Mouse (Mus musculus) hindbrain, embryonic 16.5 days (tissue): ENCODE measurements at regions not wholly inside any gene's neighbourhood (a gene's known extent, or its start where the extent isn't known, plus 50 kb on each side); places are given as distances from the start of the nearest gene placed in this dataset.

Experiments used
- ATAC-seq: fragments of 200-750 bp; cut with Nextera tagmentation; 2 replicates; pipeline ENCODE4 v1.8.0; 2017; ENCODE audit warnings: moderate TSS enrichment, moderate library complexity
- H3K27ac ChIP-seq: fragments of 300-500 bp; sonication (generic); 2 replicates; pipeline ENCODE4 v1.5.1; 2014; ENCODE audit warnings: low read depth, mild to moderate bottlenecking, control low read depth, low read length, moderate library complexity
- H3K27me3 ChIP-seq: fragments of 300-500 bp; sonication (generic); replicated peaks from 2 replicates; pipeline ENCODE4 v1.6.1; 2014; ENCODE audit warnings: low read length; ENCODE audit not compliant: control insufficient read depth, insufficient read depth
- H3K36me3 ChIP-seq: fragments of 300-500 bp; sonication (generic); 2 replicates; pipeline ENCODE4 v1.6.1; 2014; ENCODE audit warnings: mild to moderate bottlenecking, low read length, moderate library complexity, mixed read lengths; ENCODE audit not compliant: control insufficient read depth, insufficient read depth
- H3K4me1 ChIP-seq: fragments of 300-500 bp; sonication (generic); 2 replicates; pipeline ENCODE4 v1.6.1; 2014; ENCODE audit warnings: low read depth, low read length; ENCODE audit not compliant: control insufficient read depth, insufficient read depth
- H3K4me2 ChIP-seq: fragments of 300-500 bp; sonication (generic); 2 replicates; pipeline ENCODE4 v1.6.1; 2014; ENCODE audit warnings: mild to moderate bottlenecking, low read length, control low read depth, moderate library complexity
- H3K4me3 ChIP-seq: fragments of 300-500 bp; sonication (generic); 2 replicates; pipeline ENCODE4 v1.5.1; 2014; ENCODE audit warnings: mild to moderate bottlenecking, low read length, control low read depth, moderate library complexity
- H3K9ac ChIP-seq: fragments of 300-500 bp; sonication (generic); 2 replicates; pipeline ENCODE4 v1.6.1; 2014; ENCODE audit warnings: low read depth, mild to moderate bottlenecking, control low read depth, low read length, moderate library complexity
- H3K9me3 ChIP-seq: fragments of 300-500 bp; sonication (generic); 2 replicates; pipeline ENCODE4 v1.6.1; 2014; ENCODE audit warnings: mild to moderate bottlenecking, low read length, moderate library complexity; ENCODE audit not compliant: control insufficient read depth
- WGBS: fragments of 180-500 bp; shearing (Covaris S2); extraction: QIAGEN DNeasy Blood & Tissue Kit; methylation state at CpG from one replicate; pipeline ENCODE4 v1.1.7; 2014; 5-methylcytosine and 5-hydroxymethylcytosine counted together

- Histone ChIP-seq H3K36me3 (no peaks in the 10 kb centered on the region), H3K27ac (no peak overlapping the region), H3K9me3 (no peaks in the 10 kb centered on the region), H3K27me3 (no peaks in the 10 kb centered on the region), H3K4me2 (no peak overlapping the region), H3K4me1 (no peaks in the 10 kb centered on the region), H3K9ac (no peak overlapping the region), H3K4me3 (no peak overlapping the region)
- ATAC-seq = no peak
- 88% methylated on average over 5 of the region's 5 CpGs for WGBS
These were observed 2379.9 kb upstream of the Gm7489 start for GRCm38 (mm10) chr15:51504789-51505188.

GRCm38 (mm10) chr15:51507126-51507525, 2377.6 kb upstream of the Gm7489 start:
- no peak overlapping the region for H3K9ac ChIP-seq
- no peaks in the 10 kb centered on the region for H3K4me1 ChIP-seq
- WGBS = 89% methylated on average over 2 of the region's 2 CpGs
- ATAC-seq = no peak
- H3K27me3 ChIP-seq = no peaks in the 10 kb centered on the region
- H3K36me3 ChIP-seq = no peaks in the 10 kb centered on the region
- H3K4me2 ChIP-seq = no peak overlapping the region
- H3K9me3 ChIP-seq = no peaks in the 10 kb centered on the region
- no peak overlapping the region for H3K27ac ChIP-seq
- H3K4me3 ChIP-seq = no peak overlapping the region

GRCm38 (mm10) chr15:51511319-51511718, 2373.4 kb upstream of the Gm7489 start:
- H3K9me3 ChIP-seq = no peaks in the 10 kb centered on the region
- whole genome bisulfite sequencing = 37% methylated on average over 5 of the region's 5 CpGs

GRCm38 (mm10) chr15:51536317-51536716, 2348.4 kb upstream of the Gm7489 start:
- Histone ChIP-seq H3K27ac (no peak overlapping the region), H3K36me3 (no peaks in the 10 kb centered on the region), H3K9me3 (no peaks in the 10 kb centered on the region), H3K4me3 (no peak overlapping the region), H3K27me3 (no peaks in the 10 kb centered on the region), H3K4me2 (no peak overlapping the region), H3K9ac (no peak overlapping the region), H3K4me1 (no peaks in the 10 kb centered on the region)
- no peak for ATAC-seq
- 31% methylated on average over 5 of the region's 5 CpGs for WGBS

More at GRCm38 (mm10) chr15:51511319-51511718, 2373.4 kb upstream of the Gm7489 start:
- H3K36me3 ChIP-seq = no peaks in the 10 kb centered on the region
- no peak overlapping the region for H3K4me3 ChIP-seq
- no peak overlapping the region for H3K4me2 ChIP-seq
- H3K27me3 ChIP-seq = no peaks in the 10 kb centered on the region
- no peaks in the 10 kb centered on the region for H3K4me1 ChIP-seq
- H3K9ac ChIP-seq = no peak overlapping the region
- H3K27ac ChIP-seq = no peak overlapping the region
- ATAC-seq = no peak

- no peaks in the 10 kb centered on the region for H3K4me1 ChIP-seq
- H3K36me3 ChIP-seq = no peaks in the 10 kb centered on the region
- no peak overlapping the region for H3K27ac ChIP-seq
- 87% methylated on average over 4 of the region's 4 CpGs for WGBS
- no peak overlapping the region for H3K4me3 ChIP-seq
- no peak overlapping the region for H3K9ac ChIP-seq
- no peaks in the 10 kb centered on the region for H3K27me3 ChIP-seq
- H3K9me3 ChIP-seq = no peaks in the 10 kb centered on the region
- H3K4me2 ChIP-seq = no peak overlapping the region
- ATAC-seq = no peak
These were observed 2333.4 kb upstream of the Gm7489 start for GRCm38 (mm10) chr15:51551216-51551775.

- Histone ChIP-seq H3K27ac (no peak overlapping the region), H3K9ac (no peak overlapping the region), H3K9me3 (no peaks in the 10 kb centered on the region), H3K4me2 (no peak overlapping the region), H3K36me3 (no peaks in the 10 kb centered on the region), H3K4me1 (no peaks in the 10 kb centered on the region), H3K27me3 (no peaks in the 10 kb centered on the region), H3K4me3 (no peak overlapping the region)
- ATAC-seq = no peak
These were observed 2326.5 kb upstream of the Gm7489 start for GRCm38 (mm10) chr15:51558215-51558614.

- no peak overlapping the region for H3K4me2 ChIP-seq
- H3K4me3 ChIP-seq = no peak overlapping the region
- H3K27ac ChIP-seq = no peak overlapping the region
- ATAC-seq = no peak
- H3K9me3 ChIP-seq = no peaks in the 10 kb centered on the region
- H3K4me1 ChIP-seq = no peaks in the 10 kb centered on the region
- WGBS = 85% methylated on average over 3 of the region's 3 CpGs
- no peaks in the 10 kb centered on the region for H3K36me3 ChIP-seq
- H3K9ac ChIP-seq = no peak overlapping the region
- no peaks in the 10 kb centered on the region for H3K27me3 ChIP-seq
These were observed 2319.2 kb upstream of the Gm7489 start for GRCm38 (mm10) chr15:51565543-51565942.

- WGBS = 100% methylated on average over 1 of the region's 1 CpGs
- Histone ChIP-seq H3K4me2 (no peak overlapping the region), H3K27ac (no peak overlapping the region), H3K27me3 (no peaks in the 10 kb centered on the region), H3K36me3 (no peaks in the 10 kb centered on the region), H3K4me1 (no peaks in the 10 kb centered on the region), H3K9me3 (no peaks in the 10 kb centered on the region), H3K9ac (no peak overlapping the region), H3K4me3 (no peak overlapping the region)
- no peak for ATAC-seq
These were observed 2314.1 kb upstream of the Gm7489 start for GRCm38 (mm10) chr15:51570631-51571030.

GRCm38 (mm10) chr15:51574538-51575105, 2310.1 kb upstream of the Gm7489 start:
- Histone ChIP-seq H3K4me2 (no peak overlapping the region), H3K36me3 (no peaks in the 10 kb centered on the region), H3K9me3 (no peaks in the 10 kb centered on the region), H3K9ac (no peak overlapping the region), H3K4me3 (no peak overlapping the region), H3K27ac (no peak overlapping the region), H3K4me1 (no peaks in the 10 kb centered on the region), H3K27me3 (no peaks in the 10 kb centered on the region)
- ATAC-seq = no peak
- 85% methylated on average over 8 of the region's 8 CpGs for WGBS
